Mouse (Mus musculus): Measurements from ENCODE around the gene Snap23.

The Snap23 gene

DNA sequence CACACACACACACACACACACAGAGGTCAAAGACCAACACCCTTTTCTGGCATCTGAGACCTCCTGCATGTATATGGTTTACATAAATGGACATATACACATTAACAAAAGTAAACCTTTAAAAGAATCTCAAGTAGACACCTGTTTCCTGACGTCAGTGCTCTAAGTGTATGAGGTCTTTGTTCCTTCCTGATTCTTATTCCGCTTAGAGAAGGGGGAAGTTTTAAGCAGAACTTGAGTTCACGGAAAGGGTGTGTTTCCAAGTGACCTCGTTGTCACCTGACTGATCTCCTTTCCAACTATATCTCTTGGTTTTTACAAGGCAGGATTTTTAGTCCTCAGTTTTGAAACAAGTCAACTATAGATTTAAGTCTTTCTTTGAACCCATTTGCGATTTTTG is 10.8 kb downstream of the Snap23 start:
- DNase-seq (ENCODE audit: low spot score in 2 of 2), result no peak

DNA sequence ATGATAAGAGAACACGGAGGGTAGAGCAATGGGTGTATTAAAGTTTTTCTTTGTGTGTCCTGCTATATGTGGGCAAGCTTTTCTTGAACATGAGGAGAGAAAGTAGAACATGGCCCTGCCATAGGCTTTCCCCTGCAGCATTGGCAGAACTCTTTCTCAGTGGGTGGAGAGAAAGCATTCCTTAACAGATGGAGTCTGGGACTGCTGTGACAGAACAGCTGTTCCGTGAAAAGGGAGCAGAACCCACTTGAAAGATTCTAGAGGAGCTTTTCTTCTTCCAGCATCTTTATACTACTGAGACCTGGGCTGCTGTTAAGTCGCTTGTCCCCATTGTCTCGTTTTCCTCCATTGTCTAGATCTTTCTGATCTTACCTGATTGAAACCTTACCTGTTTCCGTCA is 22.3 kb downstream of the Snap23 start:
- peak; percentile 67 to 86 for DNase-seq (ENCODE audit: low spot score in 2 of 2)

DNA sequence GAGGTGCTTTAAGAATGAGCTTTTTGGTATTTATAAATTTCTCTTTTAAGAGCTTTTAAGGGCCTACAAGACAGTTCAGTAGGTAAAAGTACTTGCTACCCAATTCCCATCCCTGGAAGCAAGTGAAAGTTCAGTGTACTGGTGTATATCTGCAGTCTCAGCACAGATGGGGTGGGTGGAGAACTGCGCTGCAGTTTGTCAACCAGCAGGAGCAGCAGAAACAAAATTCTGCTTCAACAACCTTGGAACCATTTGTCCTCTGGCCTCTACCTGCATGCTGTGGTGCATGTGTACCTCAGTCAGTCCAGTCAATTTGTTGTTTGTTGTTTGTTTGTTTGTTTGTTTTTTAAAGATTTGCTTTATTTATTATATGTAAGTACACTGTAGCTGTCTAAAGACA is 24.8 kb downstream of the Snap23 start:
- DNase-seq (ENCODE audit: low spot score in 2 of 2), result no peak

DNA sequence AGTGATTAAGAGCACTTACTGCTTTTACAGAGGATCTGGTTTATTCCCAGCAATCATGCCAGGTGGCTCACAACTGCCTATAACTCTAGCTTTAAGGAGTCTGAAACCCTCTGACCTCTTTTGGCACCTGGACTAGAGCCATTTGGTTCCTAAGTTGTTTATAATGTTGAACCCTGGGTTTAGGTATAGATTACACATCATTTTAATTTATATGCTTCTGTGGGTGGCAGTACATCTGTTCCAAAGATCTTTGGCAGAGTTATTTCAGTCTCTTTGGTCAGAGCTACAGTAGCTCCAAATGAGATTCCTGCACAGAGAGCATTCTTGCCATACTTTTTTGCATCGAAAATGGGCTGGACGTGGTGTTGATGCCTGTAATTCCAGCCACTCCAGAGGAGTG is 30.3 kb downstream of the Snap23 start:
- DNase-seq (ENCODE audit: low spot score in 2 of 2), result peak; percentile 17 to 57

DNA sequence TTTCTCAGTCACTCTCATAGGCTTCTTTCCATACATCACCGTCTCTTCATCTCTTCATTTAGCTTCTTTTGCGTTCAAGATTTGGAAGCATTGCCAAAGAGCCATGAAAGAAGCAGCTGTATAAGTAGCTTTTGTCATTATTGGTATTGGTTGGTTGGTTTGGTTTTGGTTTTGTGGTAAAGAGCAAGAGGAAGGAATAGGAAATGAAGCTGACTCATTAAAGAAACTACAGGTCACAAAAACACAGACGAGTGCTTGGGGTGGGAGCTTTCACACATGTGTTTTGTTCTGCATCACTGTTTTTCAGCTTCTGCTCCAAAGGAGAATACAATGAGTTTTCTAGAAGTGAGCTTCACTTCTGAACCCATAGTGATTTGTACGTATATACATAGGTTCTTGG is 32.0 kb downstream of the Snap23 start:
- no peak for DNase-seq (ENCODE audit: low spot score in 2 of 2)

DNA sequence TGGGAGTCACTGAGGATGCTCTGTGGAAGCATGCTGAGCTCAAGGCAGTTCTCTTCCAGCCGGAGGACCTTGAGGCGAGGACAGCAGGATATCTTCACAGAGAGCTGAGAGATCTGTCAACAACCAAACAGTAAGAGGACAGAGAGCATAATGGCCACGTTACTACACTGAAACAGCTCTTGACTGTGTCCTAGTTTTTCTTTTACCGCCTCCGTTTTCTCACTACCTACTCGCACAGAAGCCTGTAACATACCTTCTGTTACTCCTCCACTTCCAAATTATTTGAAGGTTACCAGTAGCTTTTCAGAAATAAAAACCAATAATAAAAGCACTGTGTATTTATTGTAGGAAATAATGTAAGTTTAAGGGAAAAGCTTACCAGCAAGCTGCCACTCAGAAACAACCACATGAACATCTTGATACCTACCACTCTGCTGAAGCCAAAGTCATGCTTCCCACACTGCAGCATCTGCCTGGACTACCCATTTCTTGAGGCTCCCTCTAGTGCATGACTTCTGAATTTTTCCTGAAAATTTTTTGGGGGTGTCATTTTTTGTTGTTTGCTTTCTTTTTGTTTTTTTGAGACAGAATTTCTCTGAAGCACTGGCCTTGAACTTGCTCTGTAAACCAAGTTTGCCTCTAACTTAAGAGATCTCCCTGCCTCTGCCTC is 38.7 kb downstream of the Snap23 start:
- DNase-seq (ENCODE audit: low spot score in 2 of 2), result peak in 1 of 2 experiments; percentile 63

DNA sequence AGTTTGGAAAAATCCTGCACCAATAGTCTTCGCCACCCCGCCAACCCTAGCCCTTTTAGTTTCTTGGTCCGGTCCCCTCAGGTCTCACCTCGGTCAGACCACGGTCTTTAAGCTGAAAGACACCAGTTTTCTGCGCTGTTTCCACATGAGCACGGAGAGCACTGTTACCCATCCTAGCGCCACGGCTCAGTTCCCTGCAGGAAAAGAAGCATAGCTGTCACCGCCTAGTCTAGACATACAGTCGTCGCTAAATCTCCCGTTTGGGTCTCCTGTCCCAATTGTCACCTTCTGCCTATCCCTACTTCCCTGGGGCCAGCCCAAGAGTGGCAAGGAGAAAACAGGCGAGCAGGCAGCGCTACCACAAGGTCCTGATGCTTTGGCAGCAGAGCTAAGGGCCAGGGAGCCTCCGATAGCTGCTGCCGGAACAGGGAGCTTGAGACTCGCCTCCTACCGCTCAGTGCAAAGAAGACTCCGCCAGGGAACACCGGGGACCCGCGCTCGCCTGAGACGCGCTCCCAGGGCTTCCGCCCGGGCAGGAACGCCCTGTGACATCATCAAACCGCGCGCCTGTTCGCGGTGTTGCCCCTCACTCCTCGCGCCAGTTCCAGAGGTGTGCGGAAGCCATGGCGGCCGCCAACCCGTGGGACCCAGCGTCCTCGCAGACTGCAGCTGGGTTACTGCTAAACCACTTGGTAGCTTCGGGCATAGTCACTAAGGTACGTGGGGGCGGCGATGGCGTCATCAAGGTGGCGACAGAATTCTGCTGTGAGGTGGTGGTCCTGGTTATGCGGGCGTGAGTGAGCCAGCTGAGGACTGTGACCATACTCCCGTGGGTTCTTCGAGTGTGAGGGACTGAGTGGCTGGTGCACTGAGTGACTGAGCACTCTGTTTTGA is 41.6 kb downstream of the Snap23 start, which contains the start of the genes Haus2 and Lrrc57:
TSS of gene Haus2 (plus strand) at position 554 of the 894 bp plus-strand sequence.
TSS of gene Lrrc57 (minus strand) at position 691 of the 894 bp plus-strand sequence.
- DNase-seq (ENCODE audit: low spot score in 2 of 2), result peak; percentile 92 to 94

DNA sequence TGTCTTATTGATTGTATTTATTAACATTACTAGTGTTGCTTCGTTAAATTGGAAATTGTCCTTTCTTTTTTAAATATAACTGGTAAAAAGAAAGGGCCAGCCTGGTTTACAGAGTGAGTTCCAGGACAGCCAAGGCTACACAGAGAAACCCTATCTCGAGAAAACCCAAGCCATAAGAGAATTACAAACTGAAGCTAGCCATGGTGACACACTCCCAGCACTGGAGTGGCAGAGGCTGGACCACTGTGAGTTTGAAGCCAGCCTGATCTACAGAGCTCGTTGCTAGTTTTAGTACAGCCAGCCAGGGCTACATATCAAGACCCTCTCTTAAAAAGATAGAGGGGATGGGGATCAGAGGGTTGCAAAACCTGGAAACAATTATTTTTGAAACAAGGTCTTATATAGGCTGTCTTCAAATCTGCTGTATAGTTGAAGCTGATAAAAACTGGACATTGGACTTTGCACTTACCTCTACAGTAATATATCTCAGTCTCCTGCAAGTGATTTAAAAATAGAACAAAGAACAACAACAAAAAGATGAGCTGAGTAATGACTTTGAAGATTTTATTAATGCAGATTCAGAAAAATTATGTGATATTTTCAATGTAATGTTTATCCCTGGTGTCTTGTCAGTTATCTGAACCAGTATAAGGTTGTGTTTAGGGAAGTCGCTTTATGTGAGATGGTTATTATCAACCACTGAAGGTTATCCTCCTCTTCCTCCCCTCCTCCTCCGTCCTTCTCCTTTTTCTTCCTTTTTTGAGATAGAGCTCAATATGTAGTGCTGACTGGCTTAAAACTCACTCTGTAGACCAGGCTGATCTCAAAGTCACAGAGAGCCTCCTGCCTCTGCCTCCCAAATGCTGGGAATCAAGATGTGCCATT is 49.0 kb downstream of the Snap23 start:
- DNase-seq (ENCODE audit: low spot score in 2 of 2), result no peak

DNA sequence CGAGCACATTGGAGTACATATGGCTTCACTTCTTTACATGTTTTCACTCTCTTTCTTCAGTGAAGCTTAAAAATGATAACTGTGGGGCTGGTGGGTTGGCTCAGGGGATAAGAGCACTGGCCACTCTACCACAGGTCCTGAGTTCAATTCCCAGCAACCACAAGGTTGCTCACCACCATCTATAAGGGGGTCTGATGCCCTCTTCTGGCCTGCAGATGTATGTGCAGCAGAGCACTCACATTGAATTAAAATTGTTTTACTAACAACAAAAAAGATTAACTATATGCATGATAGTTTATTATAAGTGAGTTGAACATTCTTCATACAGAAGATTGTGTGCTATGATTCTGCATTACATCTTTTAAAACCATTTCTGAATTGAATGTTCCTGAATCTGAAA is 52.1 kb downstream of the Snap23 start:
- DNase-seq (ENCODE audit: low spot score in 2 of 2), result no peak

DNA sequence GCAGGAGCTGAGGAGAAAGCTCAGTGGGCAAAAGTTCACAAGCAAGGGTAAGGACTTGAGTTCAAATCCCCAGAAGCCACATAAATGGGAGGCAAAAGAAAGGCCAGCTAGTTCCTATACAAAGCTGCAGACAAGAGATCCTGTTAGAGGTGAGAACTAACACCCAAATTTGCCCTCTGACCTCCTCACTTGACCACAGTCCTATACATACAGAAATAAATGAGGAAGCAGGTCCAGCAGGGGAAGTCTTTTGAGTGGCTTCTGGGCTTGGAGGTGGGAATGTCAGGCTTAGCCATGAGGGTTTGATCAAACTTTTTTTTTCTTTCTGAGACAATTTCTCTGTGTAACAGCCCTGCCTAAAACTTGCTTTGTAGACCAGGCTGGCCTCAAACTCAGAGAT is 55.4 kb downstream of the Snap23 start:
- DNase-seq (ENCODE audit: low spot score in 2 of 2), result no peak

DNA sequence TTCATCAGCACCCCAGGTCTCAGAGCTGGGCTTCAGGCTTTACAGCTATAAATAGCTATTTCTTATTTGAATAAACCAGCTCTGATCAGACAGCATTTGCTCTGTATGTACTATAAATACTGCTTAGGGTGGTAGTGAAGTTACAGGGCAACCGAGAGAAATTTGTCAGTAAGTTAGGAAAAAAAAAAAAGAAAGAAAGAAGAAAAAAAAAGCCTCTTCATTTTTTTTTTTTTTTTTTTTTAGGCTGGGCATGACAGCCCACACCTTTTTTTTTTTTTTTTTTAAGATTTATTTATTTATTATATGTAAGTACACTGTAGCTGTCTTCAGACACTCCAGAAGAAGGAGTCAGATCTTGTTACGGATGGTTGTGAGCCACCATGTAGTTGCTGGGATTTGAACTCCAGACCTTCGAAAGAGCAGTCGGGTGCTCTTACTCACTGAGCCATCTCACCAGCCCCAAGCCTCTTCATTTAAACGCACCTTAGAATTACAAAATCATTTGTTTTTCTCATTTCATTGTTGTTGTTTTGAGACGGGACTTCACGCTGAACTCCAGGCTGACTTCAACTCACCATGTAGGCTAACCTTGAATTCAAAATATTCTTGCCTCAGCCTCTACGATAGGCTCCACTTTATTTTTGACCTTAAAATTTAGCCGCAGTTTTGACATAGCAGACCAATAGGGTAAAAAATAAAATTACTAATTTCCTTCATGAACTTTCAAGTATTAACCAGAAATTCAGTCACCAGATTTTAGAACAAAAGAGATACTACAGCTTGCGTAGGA is 60.8 kb downstream of the Snap23 start:
- DNase-seq (ENCODE audit: low spot score in 2 of 2), result no peak

DNA sequence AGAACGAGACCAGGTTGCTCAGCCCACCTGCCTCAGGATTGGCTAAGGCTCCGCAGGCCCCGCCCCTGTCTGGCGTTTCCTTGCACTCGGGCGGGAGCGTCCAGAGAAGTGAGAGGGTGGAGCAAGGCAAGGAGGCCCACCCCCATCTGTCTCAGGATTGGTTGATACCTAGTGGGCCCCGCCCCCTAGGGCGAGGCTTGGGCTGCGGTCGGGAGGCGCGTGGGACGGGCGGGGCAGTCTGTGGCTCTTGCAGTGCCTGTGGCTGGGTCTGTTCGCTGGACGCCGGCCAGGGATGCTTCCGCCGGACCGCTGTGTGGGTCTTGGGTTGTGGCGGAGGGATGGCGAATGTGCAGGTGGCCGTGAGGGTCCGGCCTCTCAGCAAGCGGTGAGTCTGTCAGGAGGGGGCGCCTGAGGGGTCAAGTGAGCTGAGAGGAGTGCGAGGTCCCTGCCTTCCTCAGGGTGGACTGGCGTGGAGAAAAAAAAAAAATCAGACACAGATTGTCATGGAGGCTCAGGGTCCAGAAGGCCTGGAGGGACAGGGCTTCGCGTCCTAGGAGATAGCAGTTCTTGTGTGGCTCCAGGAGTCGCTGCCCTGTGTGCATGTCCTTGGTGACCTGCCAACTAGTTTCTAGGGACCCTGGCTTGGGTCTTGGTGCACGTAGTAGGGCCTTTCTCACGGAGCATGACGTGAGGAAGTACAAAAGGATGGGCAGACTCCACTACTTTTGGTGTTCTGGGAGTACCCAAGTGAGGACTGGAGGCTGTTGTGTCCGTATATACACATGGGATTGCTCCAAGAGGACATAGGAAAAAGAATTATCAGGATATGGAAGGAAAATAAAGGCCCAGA is 61.6 kb downstream of the Snap23 start, which contains the start of gene Stard9:
TSS of gene Stard9 (plus strand) at position 236 of the 850 bp plus-strand sequence.
- peak; percentile 95 to 98 for DNase-seq (ENCODE audit: low spot score in 2 of 2)

DNA sequence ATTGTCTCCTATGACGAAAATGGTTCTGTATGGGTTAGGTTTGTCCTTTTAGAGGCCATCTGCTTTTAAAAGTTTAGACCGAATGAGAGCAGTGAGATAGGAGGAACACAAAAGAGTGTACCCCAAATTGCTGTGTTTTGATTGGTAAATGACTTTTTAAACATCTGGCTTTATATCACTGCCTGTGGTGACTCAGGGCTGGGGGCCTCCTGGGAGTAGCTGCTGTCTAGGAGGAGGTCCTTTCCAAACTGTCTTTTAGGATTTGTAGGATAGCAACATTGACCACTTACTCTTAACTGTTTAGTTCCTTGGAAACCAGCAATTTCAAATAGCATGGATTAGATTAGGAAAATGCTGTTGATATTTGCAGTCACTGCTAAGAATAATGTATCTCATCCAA is 62.8 kb downstream of the Snap23 start:
- no peak for DNase-seq (ENCODE audit: low spot score in 2 of 2)

DNA sequence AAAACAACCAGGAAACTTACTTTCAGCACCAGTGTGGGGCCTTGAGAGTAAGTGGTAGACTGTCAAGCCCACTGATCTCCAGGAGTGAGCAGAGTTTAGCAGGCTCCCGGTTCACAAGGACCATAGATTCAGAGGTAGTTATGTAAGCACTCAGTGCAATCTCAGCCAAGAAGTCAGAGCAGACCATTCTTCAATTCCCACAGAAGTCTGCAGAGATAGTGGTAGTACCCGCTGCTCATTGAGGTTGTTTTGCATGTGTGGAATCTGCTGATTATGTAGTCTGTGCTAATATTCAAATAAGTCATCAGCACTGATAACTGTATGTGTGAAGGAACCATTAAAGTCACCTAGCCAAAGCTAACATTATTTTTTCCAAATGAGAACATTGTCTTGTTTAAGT is 63.2 kb downstream of the Snap23 start:
- DNase-seq (ENCODE audit: low spot score in 2 of 2), result no peak

DNA sequence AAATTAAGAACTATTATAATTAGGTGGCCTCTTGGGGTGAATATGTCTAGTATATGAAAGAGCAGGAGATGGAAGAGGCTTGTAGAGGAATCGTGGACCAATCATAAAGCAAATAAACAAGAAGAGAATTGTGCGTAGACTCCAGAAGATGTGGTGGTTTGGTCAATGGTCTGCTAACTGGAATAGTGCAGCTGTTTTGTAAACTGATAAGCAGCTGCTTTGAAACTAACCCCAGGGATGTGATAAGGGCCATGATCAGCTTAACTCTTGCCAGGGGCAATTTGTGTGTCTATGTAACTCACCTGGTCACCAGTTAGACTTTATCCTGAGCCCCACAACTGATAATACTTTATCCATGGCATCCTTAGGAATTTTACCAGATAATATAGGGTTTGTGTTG is 64.0 kb downstream of the Snap23 start:
- no peak for DNase-seq (ENCODE audit: low spot score in 2 of 2)

DNA sequence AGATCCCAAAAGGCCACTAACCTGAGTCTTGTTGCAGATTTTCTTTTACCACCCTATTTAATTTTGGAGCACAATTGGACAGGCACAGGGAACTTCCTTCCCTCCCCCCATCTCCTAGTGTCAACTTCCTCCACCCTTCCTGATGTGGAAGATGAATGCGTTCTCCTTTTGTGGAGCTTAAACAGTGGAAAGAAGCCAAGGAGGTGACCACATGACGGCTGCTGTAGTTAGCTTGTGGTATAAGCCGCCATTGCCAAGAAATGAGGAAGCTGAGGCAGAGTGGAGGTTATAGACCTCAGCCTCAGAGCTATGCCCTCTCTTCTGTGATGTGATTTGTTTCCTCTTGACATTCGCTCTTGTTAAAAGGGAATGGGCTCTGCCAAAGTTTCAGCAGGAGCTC is 64.5 kb downstream of the Snap23 start:
- DNase-seq (ENCODE audit: low spot score in 2 of 2), result no peak

DNA sequence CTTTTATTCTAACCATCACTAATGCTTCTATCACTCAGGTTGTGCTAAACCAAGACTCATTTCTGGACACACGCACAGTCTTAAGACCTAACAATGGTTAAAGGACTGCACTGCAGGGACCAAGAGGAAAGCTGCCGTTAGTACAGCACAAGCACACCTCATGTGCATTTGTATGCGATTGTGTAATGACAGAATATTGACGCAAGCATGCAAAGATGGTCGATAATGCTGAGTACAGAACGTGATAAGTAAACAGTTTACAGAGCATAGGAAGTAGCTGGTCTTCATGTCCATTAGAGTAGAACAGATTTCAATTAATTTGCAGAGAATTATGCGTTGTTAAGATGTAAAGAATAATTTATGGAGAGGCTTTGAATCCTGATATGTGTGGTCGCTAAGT is 73.4 kb downstream of the Snap23 start:
- no peak for DNase-seq (ENCODE audit: low spot score in 2 of 2)

DNA sequence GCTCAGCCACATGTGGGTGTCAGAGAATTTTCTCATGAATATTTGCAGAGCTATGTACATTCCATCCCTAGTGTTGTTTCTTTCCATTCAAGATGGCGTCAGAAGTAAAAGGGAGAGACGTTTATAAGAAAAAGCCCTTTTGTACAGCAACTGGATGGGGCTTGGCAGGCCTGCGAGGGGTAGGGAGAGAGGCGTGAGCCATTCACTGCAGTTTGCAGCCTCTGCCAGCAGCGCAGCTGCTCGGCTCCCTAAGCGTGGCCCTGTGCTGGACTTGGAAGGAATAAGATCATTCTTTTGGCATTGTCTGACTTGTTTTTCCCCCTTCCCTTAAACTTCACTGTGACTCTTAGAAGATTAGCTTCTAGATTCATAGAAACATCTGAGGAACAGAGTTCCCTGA is 76.4 kb downstream of the Snap23 start:
- DNase-seq (ENCODE audit: low spot score in 2 of 2), result no peak

DNA sequence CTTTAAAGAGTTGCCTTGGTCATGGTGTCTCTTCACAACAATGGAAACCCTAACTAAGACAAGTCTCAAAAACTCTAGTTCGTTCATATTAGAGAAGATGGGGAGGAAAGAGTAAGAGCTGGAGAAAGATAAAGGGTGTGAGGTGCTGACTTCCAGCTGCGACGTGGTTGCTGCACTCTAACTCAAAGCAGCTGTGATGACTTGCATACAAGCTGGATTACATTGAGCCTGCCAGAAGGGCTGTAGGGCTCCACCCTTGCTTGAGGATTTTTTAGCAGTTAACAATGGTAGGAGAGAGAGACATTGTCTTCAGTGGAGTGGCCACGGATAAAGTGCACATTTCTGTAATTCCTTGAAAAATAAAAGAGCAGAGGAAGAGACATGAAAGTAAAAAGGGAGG is 79.3 kb downstream of the Snap23 start:
- no peak for DNase-seq (ENCODE audit: low spot score in 2 of 2)
